ENCODE assay signal across 7 mouse cellular contexts in genomic region chr13:28512573-28513334, GRCm38 (mm10).
DNase-seq lines count a peak whose midpoint lies in the region; ATAC-seq lines count a peak whose summit lies in the region.

No protein-coding gene starts in this region.

- 33% methylated on average over 11 of the region's 11 CpGs for WGBS in forebrain, embryonic 16.5 days

- peak overlapping the region; percentile 25; the same call in 1 of the 2 replicates for H3K27ac ChIP-seq in forebrain, embryonic 16.5 days (ENCODE audit: low read length)

- H3K9ac ChIP-seq in forebrain, embryonic 16.5 days (replicated peaks; ENCODE audit: low read depth, low read length) = no peak overlapping the region

- ATAC-seq in activated CD4-positive, CD25-positive, alpha-beta regulatory T cell, adult 4 months = peak; percentile 94
- ATAC-seq in forebrain, embryonic 16.5 days = peak; percentile 87
- peak; percentile 79 for ATAC-seq in megakaryocyte-erythroid progenitor cell, adult 5-6 weeks (replicated peaks; ENCODE audit: low FRiP score, low TSS enrichment, poor library complexity, severe bottlenecking)

- DNase-seq in layer of hippocampus, adult 11-12 months (ENCODE audit: low spot score) = peak; percentile 13
- no peak for DNase-seq in layer of hippocampus, postnatal 14 days (ENCODE audit: low spot score in 2 of 2)
- DNase-seq in thymus, postnatal 10 days (ENCODE audit: low spot score in 2 of 2) = peak; percentile 96 to 97
- no peak for DNase-seq in embryo, embryonic 9.5 days (ENCODE audit: extremely low spot score)

- H3K27me3 ChIP-seq in forebrain, embryonic 16.5 days (replicated peaks; ENCODE audit: control insufficient read depth, insufficient read depth, low read length) = no peaks in the 10 kb centered on the region

- no peaks in the 10 kb centered on the region; the same call in 1 of the 2 replicates for H3K9me3 ChIP-seq in forebrain, embryonic 16.5 days (ENCODE audit: control insufficient read depth, low read length)

- peaks cover 9% of the 10 kb centered on the region for H3K4me1 ChIP-seq in forebrain, embryonic 16.5 days (replicated peaks; ENCODE audit: control insufficient read depth, insufficient read depth, low read length)

- H3K4me3 ChIP-seq in forebrain, embryonic 16.5 days (replicated peaks; ENCODE audit: low read length) = no peak overlapping the region

- no peaks in the 10 kb centered on the region for H3K36me3 ChIP-seq in forebrain, embryonic 16.5 days (ENCODE audit: control insufficient read depth, insufficient read depth)

- no peak overlapping the region for H3K4me2 ChIP-seq in forebrain, embryonic 16.5 days (ENCODE audit: low read length)

Comparison
In these comparisons a context has a peak if more than half of its experiments do, and no peak if none do; other contexts are left out.
1. DNase-seq: peak in layer of hippocampus, adult 11-12 months (single experiment) and thymus, postnatal 10 days (2 of 2); none in layer of hippocampus, postnatal 14 days (0 of 2) and embryo, embryonic 9.5 days (single experiment).
2. Peak in every context shown above with its lines, with median percentiles within 50 percentile points of each other: ATAC-seq.